In genomic region chr7:137366736-137367135, GRCm38 (mm10) we compare ENCODE assay signal across 19 mouse cellular contexts. TPM values are rescaled to one million over a fixed set of nuclear protein-coding genes. Genes with fewer than 3 reads are reported as not detected.
DNase-seq lines count a peak whose midpoint lies in the region; ATAC-seq and TF ChIP-seq lines count a peak whose summit lies in the region.
"Had no signal": no experiment of that assay in that cellular context is flagged by ENCODE, and none has a peak within 500 bp of the region (broad histone marks: within the 10 kb centered on the region; RNA-seq: fewer than 3 reads in every experiment).

No protein-coding gene starts in this region.

- intact Hi-C loops in heart, adult 2 months (cut with DNase I): no loop called here
- intact Hi-C loops in heart, postnatal 25 days (cut with DNase I): no loop called here

- TF ChIP-seq POLR2A in heart, adult 2 months (IDR thresholded peaks at IDR 0.05; ENCODE audit: insufficient read depth, low read depth, low read length): no peak

- 0 out of 2 replicates have a peak, but pooled peaks have one; percentile 9 for TF ChIP-seq CTCF in heart, adult 2 months (IDR thresholded peaks at IDR 0.05)
- peak; percentile 33; the same call in 1 of the 2 replicates for TF ChIP-seq CTCF in liver, postnatal 0 days (IDR thresholded peaks at IDR 0.05; ENCODE audit: low read depth)
- peak; percentile 31 for TF ChIP-seq CTCF in stomach, postnatal 0 days (IDR thresholded peaks at IDR 0.05; ENCODE audit: low read depth)

- H3K9me3 ChIP-seq in liver, postnatal 0 days (ENCODE audit: low read length): no peaks in the 10 kb centered on the region
- no peaks in the 10 kb centered on the region for H3K9me3 ChIP-seq in liver, embryonic 11.5 days (ENCODE audit: control insufficient read depth, low read length)
- no peaks in the 10 kb centered on the region for H3K9me3 ChIP-seq in stomach, postnatal 0 days (ENCODE audit: control insufficient read depth, low read length)
- H3K9me3 ChIP-seq: heart, embryonic 15.5 days; limb, embryonic 13.5 days; lung, embryonic 15.5 days; neural tube, embryonic 15.5 days; stomach, embryonic 15.5 days had no signal

- TF ChIP-seq EP300 in heart, adult 2 months (IDR thresholded peaks at IDR 0.05; ENCODE audit: insufficient read depth, low read depth, low read length): no peak
- TF ChIP-seq EP300 in liver, postnatal 0 days (IDR thresholded peaks at IDR 0.05; ENCODE audit: low read depth): no peak
- no peak for TF ChIP-seq EP300 in stomach, postnatal 0 days (optimal IDR thresholded peaks at IDR 0.05)

- no peak overlapping the region for H3K27ac ChIP-seq in heart, adult 2 months
- H3K27ac ChIP-seq in liver, postnatal 0 days (ENCODE audit: low read depth): no peak overlapping the region
- H3K27ac ChIP-seq in liver, embryonic 11.5 days (ENCODE audit: low read depth, low read length): no peak overlapping the region
- H3K27ac ChIP-seq in stomach, postnatal 0 days (replicated peaks): no peak overlapping the region
- H3K27ac ChIP-seq: heart, embryonic 15.5 days; limb, embryonic 13.5 days; lung, embryonic 15.5 days; neural tube, embryonic 15.5 days; stomach, embryonic 15.5 days had no signal

- no peaks in the 10 kb centered on the region for H3K4me1 ChIP-seq in heart, adult 2 months (ENCODE audit: control insufficient read depth, insufficient read depth, low read length)
- no peaks in the 10 kb centered on the region for H3K4me1 ChIP-seq in liver, postnatal 0 days (ENCODE audit: insufficient read depth)
- H3K4me1 ChIP-seq in liver, embryonic 11.5 days (replicated peaks; ENCODE audit: control insufficient read depth, insufficient read depth, low read length): no peaks in the 10 kb centered on the region
- H3K4me1 ChIP-seq in stomach, postnatal 0 days (replicated peaks; ENCODE audit: control insufficient read depth, insufficient read depth): no peaks in the 10 kb centered on the region
- H3K4me1 ChIP-seq: heart, embryonic 15.5 days; limb, embryonic 13.5 days; lung, embryonic 15.5 days; neural tube, embryonic 15.5 days; stomach, embryonic 15.5 days had no signal

- ATAC-seq in liver, postnatal 0 days: no peak
- no peak for ATAC-seq in liver, embryonic 11.5 days (replicated peaks; ENCODE audit: low FRiP score)
- ATAC-seq in common myeloid progenitor, adult 5-6 weeks (replicated peaks; ENCODE audit: low read depth, poor library complexity, severe bottlenecking): peak; percentile 42; the same call in 1 of the 2 replicates
- ATAC-seq in stomach, postnatal 0 days (ENCODE audit: low FRiP score, low TSS enrichment): no peak
- ATAC-seq: forebrain, embryonic 14.5 days had no signal

- H3K9ac ChIP-seq in heart, adult 2 months (ENCODE audit: low read depth, low read length): no peak overlapping the region
- H3K9ac ChIP-seq in liver, postnatal 0 days (replicated peaks): no peak overlapping the region
- no peak overlapping the region for H3K9ac ChIP-seq in liver, embryonic 11.5 days (ENCODE audit: low read depth, low read length)
- H3K9ac ChIP-seq in stomach, postnatal 0 days (ENCODE audit: low read length): no peak overlapping the region
- H3K9ac ChIP-seq: heart, embryonic 15.5 days; limb, embryonic 13.5 days; lung, embryonic 15.5 days; neural tube, embryonic 15.5 days; stomach, embryonic 15.5 days had no signal

- DNase-seq in heart, adult 2 months: no peak
- no peak for DNase-seq in heart, postnatal 25 days (ENCODE audit: low spot score)
- no peak for DNase-seq in liver, postnatal 0 days
- no peak for DNase-seq in liver, embryonic 11.5 days (ENCODE audit: low spot score)
- DNase-seq in stomach, postnatal 0 days (ENCODE audit: low spot score): no peak
- no peak for DNase-seq in right cerebral cortex, postnatal 25 days
- DNase-seq: cerebellum, postnatal 14 days; kidney, postnatal 10 days; layer of hippocampus, adult 9-11 months; midbrain, embryonic 14.5 days; thymus, postnatal 36 days had no signal

- WGBS in heart, adult 2 months: 77% methylated on average over 4 of the region's 4 CpGs
- WGBS in liver, postnatal 0 days (ENCODE audit: insufficient replicate concordance): 72% methylated on average over 4 of the region's 4 CpGs
- WGBS in liver, embryonic 11.5 days: 73% methylated on average over 4 of the region's 4 CpGs
- 81% methylated on average over 4 of the region's 4 CpGs for WGBS in stomach, postnatal 0 days

- H3K36me3 ChIP-seq in heart, adult 2 months (ENCODE audit: control insufficient read depth, insufficient read depth, low read length): no peaks in the 10 kb centered on the region
- no peaks in the 10 kb centered on the region for H3K36me3 ChIP-seq in liver, postnatal 0 days (replicated peaks; ENCODE audit: insufficient read depth, low read length)
- H3K36me3 ChIP-seq in liver, embryonic 11.5 days (ENCODE audit: control insufficient read depth, insufficient read depth, low read length): no peaks in the 10 kb centered on the region
- no peaks in the 10 kb centered on the region for H3K36me3 ChIP-seq in stomach, postnatal 0 days (ENCODE audit: control insufficient read depth, insufficient read depth, low read length)
- H3K36me3 ChIP-seq: heart, embryonic 15.5 days; limb, embryonic 13.5 days; lung, embryonic 15.5 days; neural tube, embryonic 15.5 days; stomach, embryonic 15.5 days had no signal

- no peak overlapping the region for H3K4me3 ChIP-seq in heart, adult 2 months
- H3K4me3 ChIP-seq in liver, postnatal 0 days (ENCODE audit: low read depth, low read length): no peak overlapping the region
- H3K4me3 ChIP-seq in liver, embryonic 11.5 days (ENCODE audit: low read depth, low read length): no peak overlapping the region
- H3K4me3 ChIP-seq in stomach, postnatal 0 days (ENCODE audit: low read depth, low read length): no peak overlapping the region
- H3K4me3 ChIP-seq: heart, embryonic 15.5 days; limb, embryonic 13.5 days; lung, embryonic 15.5 days; myocyte; neural tube, embryonic 15.5 days; stomach, embryonic 15.5 days had no signal

- H3K4me2 ChIP-seq in liver, postnatal 0 days (ENCODE audit: low read depth, low read length): no peak overlapping the region
- H3K4me2 ChIP-seq in liver, embryonic 11.5 days: no peak overlapping the region
- no peak overlapping the region for H3K4me2 ChIP-seq in stomach, postnatal 0 days (replicated peaks; ENCODE audit: low read depth)
- H3K4me2 ChIP-seq: heart, embryonic 15.5 days; limb, embryonic 13.5 days; lung, embryonic 15.5 days; neural tube, embryonic 15.5 days; stomach, embryonic 15.5 days had no signal

- no peaks in the 10 kb centered on the region for H3K27me3 ChIP-seq in heart, adult 2 months (ENCODE audit: control insufficient read depth, insufficient read depth, low read length)
- H3K27me3 ChIP-seq in liver, postnatal 0 days (ENCODE audit: insufficient read depth, low read length): no peaks in the 10 kb centered on the region
- peaks cover 2% of the 10 kb centered on the region; the same call in 1 of the 2 replicates for H3K27me3 ChIP-seq in liver, embryonic 11.5 days (replicated peaks; ENCODE audit: control insufficient read depth, insufficient read depth, low read length)
- H3K27me3 ChIP-seq in stomach, postnatal 0 days (ENCODE audit: control insufficient read depth, insufficient read depth, low read length): no peaks in the 10 kb centered on the region
- H3K27me3 ChIP-seq: heart, embryonic 15.5 days; lung, embryonic 15.5 days; neural tube, embryonic 15.5 days; stomach, embryonic 15.5 days had no signal

- no peaks in the 10 kb centered on the region for H3K79me2 ChIP-seq in heart, adult 2 months (replicated peaks; ENCODE audit: control insufficient read depth, insufficient read depth, low read length)

RNA-seq across cellular contexts. Expression of gene 9430038I01Rik, which starts 43.8 kb away (rescaled TPM):
- 1 to 10 TPM; 7.2 to 7.8 TPM for total RNA-seq in heart, adult 2 months (2021)
- 5.6 and 5.7 TPM in 2 replicates for polyA plus RNA-seq in heart, adult 2 months (2012; rRNA removed)
- 1 to 10 TPM; 6.9 to 7.8 TPM for total RNA-seq in heart, postnatal 25 days (2021)
- polyA plus RNA-seq in liver, postnatal 0 days (2015; fragmentation: Nextera tagmentation; extraction: Ambion mirVana): 14.8 and 16.0 TPM in 2 replicates
- polyA plus RNA-seq in liver, embryonic 11.5 days (2014; fragmentation: Nextera tagmentation; extraction: Ambion mirVana): 18.0 and 18.1 TPM in 2 replicates
- 23.8 and 26.9 TPM in 2 replicates for total RNA-seq in common myeloid progenitor, adult 5-6 weeks (2017)
- polyA plus RNA-seq in stomach, postnatal 0 days (2015; fragmentation: Nextera tagmentation; extraction: Ambion mirVana): 20.5 and 20.6 TPM in 2 replicates

RNA-seq across cellular contexts. Expression of gene Ebf3, which starts 52.5 kb away (rescaled TPM):
- total RNA-seq in heart, adult 2 months (2021): 1 to 10 TPM; 6.1 to 7.5 TPM
- polyA plus RNA-seq in heart, adult 2 months (2012; rRNA removed): 5.0 and 6.0 TPM in 2 replicates
- 10 to 100 TPM in 1 of 2 experiments, 1 to 10 TPM in 1; 8.9 to 10.9 TPM for total RNA-seq in heart, postnatal 25 days (2021)
- polyA plus RNA-seq in liver, postnatal 0 days (2015; fragmentation: Nextera tagmentation; extraction: Ambion mirVana): 0.05 TPM in 1 of 2 replicates, not detected in the other
- polyA plus RNA-seq in liver, embryonic 11.5 days (2014; fragmentation: Nextera tagmentation; extraction: Ambion mirVana): 0.55 and 0.83 TPM in 2 replicates
- total RNA-seq in common myeloid progenitor, adult 5-6 weeks (2017): not detected in 2 replicates
- polyA plus RNA-seq in stomach, postnatal 0 days (2015; fragmentation: Nextera tagmentation; extraction: Ambion mirVana): 0.58 and 0.65 TPM in 2 replicates
